Mouse (Mus musculus) thymus, adult 2 months (tissue): Measurements from ENCODE around the gene Snapc4.

ENCODE experiments used
- CTCF ChIP-seq: fragments of 200-500 bp; IDR thresholded peaks from 2 replicates; pipeline ENCODE4 v1.5.1; 2012; ENCODE audit warnings: mild to moderate bottlenecking, control low read depth, low read length, moderate library complexity, borderline replicate concordance; ENCODE audit not compliant: control insufficient read depth, poor library complexity, insufficient read depth; ENCODE audit errors: extremely low read depth
- POLR2A ChIP-seq: fragments of 200-500 bp; IDR thresholded peaks from 2 replicates; pipeline ENCODE4 v1.6.1; 2012; ENCODE audit warnings: mild to moderate bottlenecking, low read length, control low read depth, moderate library complexity; ENCODE audit not compliant: control insufficient read depth, poor library complexity, insufficient read depth; ENCODE audit errors: extremely low read depth

- no peak for TF ChIP-seq CTCF
- no peak for TF ChIP-seq POLR2A
Observed at GRCm38 (mm10) chr2:26387713-26388112, 7.3 kb upstream of the Snapc4 start.
